Mouse (Mus musculus): ENCODE results near the gene P2rx3. TPM values are rescaled to one million over a fixed set of nuclear protein-coding genes. Genes with fewer than 3 reads are reported as not detected.

The P2rx3 gene
- total and polyA plus RNA-seq, 2 experiments from 2014 or later, result 0.23 TPM; not detected in 1

- H3K36me3 ChIP-seq (replicated peaks; ENCODE audit: control insufficient read depth, insufficient read depth, low read length), result no peaks in the 10 kb centered on the region
- WGBS, result 52% methylated on average over 6 of the region's 6 CpGs
- H3K4me1 ChIP-seq (ENCODE audit: control insufficient read depth, insufficient read depth), result no peaks in the 10 kb centered on the region
- H3K4me2 ChIP-seq (ENCODE audit: low read depth, low read length), result no peak overlapping the region
- DNase-seq (ENCODE audit: low spot score), result no peak
- no peak overlapping the region for H3K4me3 ChIP-seq (ENCODE audit: low read depth, low read length)
- no peaks in the 10 kb centered on the region for H3K9me3 ChIP-seq (replicated peaks; ENCODE audit: control insufficient read depth, low read length)
- H3K9ac ChIP-seq (replicated peaks; ENCODE audit: low read depth, low read length), result no peak overlapping the region
- no peak for ATAC-seq (ENCODE audit: insufficient read depth, low read depth)
- TF ChIP-seq EP300 (IDR thresholded peaks at IDR 0.05; ENCODE audit: low read depth) (no peak), CTCF (IDR thresholded peaks at IDR 0.05; ENCODE audit: low read depth) (no peak)
- no peaks in the 10 kb centered on the region for H3K27me3 ChIP-seq (ENCODE audit: control insufficient read depth, insufficient read depth, low read length)
- no peak overlapping the region for H3K27ac ChIP-seq (ENCODE audit: low read depth)
Measured at GRCm38 (mm10) chr2:85029897-85030296, 7.4 kb downstream of the P2rx3 start.

- Histone ChIP-seq H3K4me1 (ENCODE audit: control insufficient read depth, insufficient read depth) (no peaks in the 10 kb centered on the region), H3K4me2 (ENCODE audit: low read depth, low read length) (no peak overlapping the region), H3K27me3 (ENCODE audit: control insufficient read depth, insufficient read depth, low read length) (no peaks in the 10 kb centered on the region), H3K9me3 (replicated peaks; ENCODE audit: control insufficient read depth, low read length) (no peaks in the 10 kb centered on the region), H3K4me3 (ENCODE audit: low read depth, low read length) (no peak overlapping the region), H3K27ac (ENCODE audit: low read depth) (no peak overlapping the region), H3K9ac (replicated peaks; ENCODE audit: low read depth, low read length) (no peak overlapping the region), H3K36me3 (replicated peaks; ENCODE audit: control insufficient read depth, insufficient read depth, low read length) (no peaks in the 10 kb centered on the region)
- 60% methylated on average over 5 of the region's 5 CpGs for WGBS
- DNase-seq (ENCODE audit: low spot score) (no peak), ATAC-seq (ENCODE audit: insufficient read depth, low read depth) (no peak)
- TF ChIP-seq EP300 (IDR thresholded peaks at IDR 0.05; ENCODE audit: low read depth) (no peak), CTCF (IDR thresholded peaks at IDR 0.05; ENCODE audit: low read depth) (no peak)
Measured at GRCm38 (mm10) chr2:85027281-85027680, 10.0 kb downstream of the P2rx3 start.

- DNase-seq (ENCODE audit: low spot score) (no peak), ATAC-seq (ENCODE audit: insufficient read depth, low read depth) (peak; percentile 30; the same call in 1 of the 2 replicates)
- Histone ChIP-seq H3K27ac (ENCODE audit: low read depth) (no peak overlapping the region), H3K9ac (replicated peaks; ENCODE audit: low read depth, low read length) (no peak overlapping the region), H3K4me1 (ENCODE audit: control insufficient read depth, insufficient read depth) (no peaks in the 10 kb centered on the region), H3K9me3 (replicated peaks; ENCODE audit: control insufficient read depth, low read length) (no peaks in the 10 kb centered on the region), H3K4me2 (ENCODE audit: low read depth, low read length) (no peak overlapping the region), H3K27me3 (ENCODE audit: control insufficient read depth, insufficient read depth, low read length) (no peaks in the 10 kb centered on the region), H3K36me3 (replicated peaks; ENCODE audit: control insufficient read depth, insufficient read depth, low read length) (no peaks in the 10 kb centered on the region), H3K4me3 (ENCODE audit: low read depth, low read length) (no peak overlapping the region)
- TF ChIP-seq EP300 (IDR thresholded peaks at IDR 0.05; ENCODE audit: low read depth) (no peak), CTCF (IDR thresholded peaks at IDR 0.05; ENCODE audit: low read depth) (no peak)
- 63% methylated on average over 3 of the region's 3 CpGs for WGBS
Measured at GRCm38 (mm10) chr2:85026178-85026577, 11.1 kb downstream of the P2rx3 start.

- DNase-seq (ENCODE audit: low spot score) (no peak), ATAC-seq (ENCODE audit: insufficient read depth, low read depth) (no peak)
- peak; percentile 68 for TF ChIP-seq CTCF (IDR thresholded peaks at IDR 0.05; ENCODE audit: low read depth)
- TF ChIP-seq EP300 (IDR thresholded peaks at IDR 0.05; ENCODE audit: low read depth), result no peak
- no peak overlapping the region for H3K4me3 ChIP-seq (ENCODE audit: low read depth, low read length)
- H3K4me2 ChIP-seq (ENCODE audit: low read depth, low read length), result no peak overlapping the region
- 20% methylated on average over 4 of the region's 4 CpGs for WGBS
- no peaks in the 10 kb centered on the region for H3K4me1 ChIP-seq (ENCODE audit: control insufficient read depth, insufficient read depth)
- H3K27ac ChIP-seq (ENCODE audit: low read depth), result no peak overlapping the region
- H3K27me3 ChIP-seq (ENCODE audit: control insufficient read depth, insufficient read depth, low read length), result no peaks in the 10 kb centered on the region
- no peak overlapping the region for H3K9ac ChIP-seq (replicated peaks; ENCODE audit: low read depth, low read length)
- no peaks in the 10 kb centered on the region for H3K9me3 ChIP-seq (replicated peaks; ENCODE audit: control insufficient read depth, low read length)
- H3K36me3 ChIP-seq (replicated peaks; ENCODE audit: control insufficient read depth, insufficient read depth, low read length), result no peaks in the 10 kb centered on the region
Measured at GRCm38 (mm10) chr2:85022043-85022442, 15.2 kb downstream of the P2rx3 start.

GRCm38 (mm10) chr2:85014588-85014982, 22.7 kb downstream of the P2rx3 start:
- no peak overlapping the region for H3K9ac ChIP-seq (replicated peaks; ENCODE audit: low read depth, low read length)
- no peak overlapping the region for H3K4me3 ChIP-seq (ENCODE audit: low read depth, low read length)
- no peak overlapping the region for H3K4me2 ChIP-seq (ENCODE audit: low read depth, low read length)
- no peaks in the 10 kb centered on the region for H3K36me3 ChIP-seq (replicated peaks; ENCODE audit: control insufficient read depth, insufficient read depth, low read length)
- H3K9me3 ChIP-seq (replicated peaks; ENCODE audit: control insufficient read depth, low read length), result no peaks in the 10 kb centered on the region
- no peaks in the 10 kb centered on the region for H3K27me3 ChIP-seq (ENCODE audit: control insufficient read depth, insufficient read depth, low read length)
- ATAC-seq (ENCODE audit: insufficient read depth, low read depth) (no peak), DNase-seq (ENCODE audit: low spot score) (no peak)
- 47% methylated on average over 3 of the region's 3 CpGs for WGBS
- TF ChIP-seq EP300 (IDR thresholded peaks at IDR 0.05; ENCODE audit: low read depth) (no peak), CTCF (IDR thresholded peaks at IDR 0.05; ENCODE audit: low read depth) (no peak)
- no peak overlapping the region for H3K27ac ChIP-seq (ENCODE audit: low read depth)
- peaks cover 18% of the 10 kb centered on the region for H3K4me1 ChIP-seq (ENCODE audit: control insufficient read depth, insufficient read depth)

- Histone ChIP-seq H3K27me3 (ENCODE audit: control insufficient read depth, insufficient read depth, low read length) (no peaks in the 10 kb centered on the region), H3K9me3 (replicated peaks; ENCODE audit: control insufficient read depth, low read length) (no peaks in the 10 kb centered on the region), H3K4me3 (ENCODE audit: low read depth, low read length) (no peak overlapping the region), H3K4me2 (ENCODE audit: low read depth, low read length) (no peak overlapping the region), H3K27ac (ENCODE audit: low read depth) (no peak overlapping the region), H3K4me1 (ENCODE audit: control insufficient read depth, insufficient read depth) (peaks cover 18% of the 10 kb centered on the region), H3K36me3 (replicated peaks; ENCODE audit: control insufficient read depth, insufficient read depth, low read length) (no peaks in the 10 kb centered on the region), H3K9ac (replicated peaks; ENCODE audit: low read depth, low read length) (no peak overlapping the region)
- TF ChIP-seq EP300 (IDR thresholded peaks at IDR 0.05; ENCODE audit: low read depth), result no peak
- TF ChIP-seq CTCF (IDR thresholded peaks at IDR 0.05; ENCODE audit: low read depth), result no peak
- ATAC-seq (ENCODE audit: insufficient read depth, low read depth) (no peak), DNase-seq (ENCODE audit: low spot score) (no peak)
- 75% methylated on average over 5 of the region's 5 CpGs for WGBS
Measured at GRCm38 (mm10) chr2:85013826-85014587, 23.3 kb downstream of the P2rx3 start.
